Mouse (Mus musculus) ES-CJ7 (cell line): ENCODE results near the gene 4930579F01Rik.

Source experiments
- DNase-seq: peaks from one replicate; pipeline ENCODE4 v3.0.0; 2011; ENCODE audit warnings: low read depth, low spot score

Gene 4930579F01Rik

GRCm38 (mm10) chr3:138216091-138216490 is 22.5 kb upstream of the 4930579F01Rik start:
- no peak for DNase-seq

- peak; percentile 40 for DNase-seq
Observed at GRCm38 (mm10) chr3:138215395-138215989, 21.9 kb upstream of the 4930579F01Rik start.

- no peak for DNase-seq
Observed at GRCm38 (mm10) chr3:138212431-138212951, 18.9 kb upstream of the 4930579F01Rik start.

GRCm38 (mm10) chr3:138210432-138211075 is 16.9 kb upstream of the 4930579F01Rik start:
- no peak for DNase-seq

GRCm38 (mm10) chr3:138208821-138209220 is 15.2 kb upstream of the 4930579F01Rik start:
- no peak for DNase-seq

- no peak for DNase-seq
Observed at GRCm38 (mm10) chr3:138198722-138199068, 5.1 kb upstream of the 4930579F01Rik start.

- peak; percentile 88 for DNase-seq
Observed at GRCm38 (mm10) chr3:138197973-138198721, 4.5 kb upstream of the 4930579F01Rik start.

- no peak for DNase-seq
Observed at GRCm38 (mm10) chr3:138197556-138197955, 3.9 kb upstream of the 4930579F01Rik start.

- no peak for DNase-seq
Observed at GRCm38 (mm10) chr3:138197093-138197492, 3.5 kb upstream of the 4930579F01Rik start.

- no peak for DNase-seq
Observed at GRCm38 (mm10) chr3:138192260-138192659, 1.4 kb downstream of the 4930579F01Rik start.

- no peak for DNase-seq
Observed at GRCm38 (mm10) chr3:138185995-138186930, 7.4 kb downstream of the 4930579F01Rik start.

GRCm38 (mm10) chr3:138185290-138185689 is 8.3 kb downstream of the 4930579F01Rik start:
- DNase-seq, result no peak

- DNase-seq, result no peak
Observed at GRCm38 (mm10) chr3:138183371-138183770, 10.3 kb downstream of the 4930579F01Rik start.

GRCm38 (mm10) chr3:138182019-138182418 is 11.6 kb downstream of the 4930579F01Rik start:
- no peak for DNase-seq

- no peak for DNase-seq
Observed at GRCm38 (mm10) chr3:138175551-138175950, 18.1 kb downstream of the 4930579F01Rik start.

- DNase-seq, result peak; percentile 45
Observed at GRCm38 (mm10) chr3:138173291-138173690, 20.3 kb downstream of the 4930579F01Rik start.

GRCm38 (mm10) chr3:138162553-138163183 is 31.0 kb downstream of the 4930579F01Rik start:
- no peak for DNase-seq

- no peak for DNase-seq
Observed at GRCm38 (mm10) chr3:138161623-138162022, 32.0 kb downstream of the 4930579F01Rik start.

GRCm38 (mm10) chr3:138156651-138157050 is 37.0 kb downstream of the 4930579F01Rik start:
- DNase-seq, result no peak

GRCm38 (mm10) chr3:138155062-138155461 is 38.6 kb downstream of the 4930579F01Rik start:
- DNase-seq, result no peak

GRCm38 (mm10) chr3:138148811-138149210 is 44.8 kb downstream of the 4930579F01Rik start:
- peak; percentile 46 for DNase-seq
